Mouse (Mus musculus): ENCODE results near the gene Pmm1. TPM values are rescaled to one million over a fixed set of nuclear protein-coding genes. Genes with fewer than 3 reads are reported as not detected.
A peak's percentile ranks its signal among the peaks of the same experiment; 100 is the strongest.

The Pmm1 gene
- total and polyA plus RNA-seq, 2 experiments from 2014 or later, result 142 to 164 TPM

GRCm38 (mm10) chr15:81932951-81933470, 27.7 kb downstream of the Pmm1 start:
- Histone ChIP-seq H3K4me3 (ENCODE audit: low read length) (no peak overlapping the region), H3K4me2 (ENCODE audit: low read depth, low read length) (peak overlapping the region; percentile 7; the same call in 1 of the 2 replicates), H3K9me3 (ENCODE audit: low read length) (no peaks in the 10 kb centered on the region), H3K27me3 (ENCODE audit: insufficient read depth, low read length) (no peaks in the 10 kb centered on the region), H3K36me3 (ENCODE audit: insufficient read depth, low read length) (no peaks in the 10 kb centered on the region), H3K9ac (replicated peaks; ENCODE audit: low read length) (no peak overlapping the region), H3K27ac (peak overlapping the region; percentile 15; the same call in 1 of the 2 replicates), H3K4me1 (ENCODE audit: insufficient read depth, low read length) (peaks cover 15% of the 10 kb centered on the region)
- no peak for TF ChIP-seq CTCF (IDR thresholded peaks at IDR 0.05; ENCODE audit: low read depth)
- DNase-seq (ENCODE audit: low spot score), result no peak
- ATAC-seq, result no peak
- WGBS, result 21% methylated on average over 12 of the region's 12 CpGs

DNA sequence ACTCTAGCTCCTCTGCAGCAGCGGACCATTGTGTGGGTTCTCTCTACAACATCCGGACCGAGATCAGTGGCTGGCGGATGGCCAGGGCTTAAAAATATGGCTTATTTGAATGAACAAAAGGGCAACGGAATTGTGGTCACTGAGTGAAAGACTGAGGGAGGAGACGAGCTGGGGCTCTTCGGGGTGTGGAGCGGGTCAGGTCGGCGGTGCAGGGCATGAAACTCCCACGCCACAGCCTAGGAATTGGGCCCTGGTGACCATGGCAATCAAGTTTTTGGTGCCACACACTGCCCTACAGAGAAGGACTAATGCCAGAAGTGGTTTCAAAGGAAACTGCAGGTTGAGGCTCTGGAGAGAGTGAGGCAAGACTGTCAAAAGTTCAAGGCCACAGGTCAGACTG, 32.5 kb downstream of the Pmm1 start:
- Histone ChIP-seq H3K4me2 (ENCODE audit: low read depth, low read length) (no peak overlapping the region), H3K27me3 (ENCODE audit: insufficient read depth, low read length) (no peaks in the 10 kb centered on the region), H3K4me3 (ENCODE audit: low read length) (no peak overlapping the region), H3K9me3 (ENCODE audit: low read length) (no peaks in the 10 kb centered on the region), H3K36me3 (ENCODE audit: insufficient read depth, low read length) (no peaks in the 10 kb centered on the region), H3K4me1 (ENCODE audit: insufficient read depth, low read length) (peaks cover 16% of the 10 kb centered on the region), H3K9ac (replicated peaks; ENCODE audit: low read length) (no peak overlapping the region), H3K27ac (peak overlapping the region; percentile 80)
- ATAC-seq (no peak), DNase-seq (ENCODE audit: low spot score) (peak; percentile 75)
- WGBS, result 28% methylated on average over 11 of the region's 11 CpGs
- TF ChIP-seq CTCF (IDR thresholded peaks at IDR 0.05; ENCODE audit: low read depth), result no peak

GRCm38 (mm10) chr15:81927741-81928140, 33.0 kb downstream of the Pmm1 start:
- peak; percentile 59 for DNase-seq (ENCODE audit: low spot score)

GRCm38 (mm10) chr15:81926446-81926822, 34.3 kb downstream of the Pmm1 start:
- WGBS, result 26% methylated on average over 9 of the region's 9 CpGs
- no peak for TF ChIP-seq CTCF (IDR thresholded peaks at IDR 0.05; ENCODE audit: low read depth)
- Histone ChIP-seq H3K9me3 (ENCODE audit: low read length) (no peaks in the 10 kb centered on the region), H3K4me1 (ENCODE audit: insufficient read depth, low read length) (peaks cover 12% of the 10 kb centered on the region), H3K4me2 (ENCODE audit: low read depth, low read length) (peak overlapping the region; percentile 84), H3K4me3 (ENCODE audit: low read length) (peak overlapping the region; percentile 68), H3K27me3 (ENCODE audit: insufficient read depth, low read length) (no peaks in the 10 kb centered on the region), H3K36me3 (ENCODE audit: insufficient read depth, low read length) (no peaks in the 10 kb centered on the region), H3K27ac (peak overlapping the region; percentile 80), H3K9ac (replicated peaks; ENCODE audit: low read length) (no peak overlapping the region)
- DNase-seq (ENCODE audit: low spot score) (no peak), ATAC-seq (no peak)

More at GRCm38 (mm10) chr15:81927741-81928140, 33.0 kb downstream of the Pmm1 start:
- H3K27me3 ChIP-seq (ENCODE audit: insufficient read depth, low read length), result no peaks in the 10 kb centered on the region
- ATAC-seq, result no peak
- peaks cover 14% of the 10 kb centered on the region for H3K4me1 ChIP-seq (ENCODE audit: insufficient read depth, low read length)
- no peak overlapping the region for H3K4me3 ChIP-seq (ENCODE audit: low read length)
- no peaks in the 10 kb centered on the region for H3K9me3 ChIP-seq (ENCODE audit: low read length)
- H3K4me2 ChIP-seq (ENCODE audit: low read depth, low read length), result no peak overlapping the region
- H3K27ac ChIP-seq, result peak overlapping the region; percentile 80
- WGBS, result 37% methylated on average over 4 of the region's 4 CpGs
- no peak overlapping the region for H3K9ac ChIP-seq (replicated peaks; ENCODE audit: low read length)
- no peak for TF ChIP-seq CTCF (IDR thresholded peaks at IDR 0.05; ENCODE audit: low read depth)
- H3K36me3 ChIP-seq (ENCODE audit: insufficient read depth, low read length), result no peaks in the 10 kb centered on the region

- WGBS, result under 1% methylated on average over 53 of the region's 54 CpGs
These were observed 34.8 kb downstream of the Pmm1 start, which contains the start of gene Polr3h for GRCm38 (mm10) chr15:81925760-81926445. Gene Polr3h, minus strand, starts transcription at chr15:81926240.

DNA sequence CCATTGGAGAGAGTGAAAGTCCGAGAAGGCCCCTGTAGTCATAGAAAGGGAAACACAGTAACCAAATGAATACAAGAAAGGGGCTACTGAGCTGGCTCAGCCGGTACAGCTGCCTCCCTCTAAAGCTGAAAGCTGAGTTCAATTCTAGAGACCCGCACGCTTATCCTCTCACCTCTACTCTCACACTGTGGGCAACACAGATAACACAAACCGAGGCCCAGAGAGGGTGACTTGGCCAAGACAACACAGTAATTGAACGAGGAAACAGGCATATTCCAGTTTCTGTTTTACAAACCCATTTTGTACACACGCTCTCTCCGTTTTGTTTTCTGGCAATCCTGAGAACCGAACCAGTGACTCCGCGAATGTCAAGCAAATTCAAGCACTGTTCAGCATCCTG, 35.8 kb downstream of the Pmm1 start:
- Histone ChIP-seq H3K4me2 (ENCODE audit: low read depth, low read length) (peak overlapping the region; percentile 84), H3K27ac (peak overlapping the region; percentile 88; the same call in 1 of the 2 replicates), H3K9ac (replicated peaks; ENCODE audit: low read length) (peak overlapping the region; percentile 68; the same call in 1 of the 2 replicates), H3K4me1 (ENCODE audit: insufficient read depth, low read length) (peaks cover 12% of the 10 kb centered on the region), H3K4me3 (ENCODE audit: low read length) (peak overlapping the region; percentile 68), H3K27me3 (ENCODE audit: insufficient read depth, low read length) (no peaks in the 10 kb centered on the region), H3K36me3 (ENCODE audit: insufficient read depth, low read length) (no peaks in the 10 kb centered on the region), H3K9me3 (ENCODE audit: low read length) (no peaks in the 10 kb centered on the region)
- WGBS, result 76% methylated on average over 11 of the region's 11 CpGs
- DNase-seq (ENCODE audit: low spot score), result no peak
- no peak for ATAC-seq
- no peak for TF ChIP-seq CTCF (IDR thresholded peaks at IDR 0.05; ENCODE audit: low read depth)

More at GRCm38 (mm10) chr15:81925760-81926445, 34.8 kb downstream of the Pmm1 start, which contains the start of gene Polr3h:
- Histone ChIP-seq H3K4me3 (ENCODE audit: low read length) (peak within 1 kb of the TSS; percentile 68), H3K27me3 (ENCODE audit: insufficient read depth, low read length) (no peaks in the 10 kb centered on the region), H3K9me3 (ENCODE audit: low read length) (no peaks in the 10 kb centered on the region), H3K4me1 (ENCODE audit: insufficient read depth, low read length) (peaks cover 12% of the 10 kb centered on the region), H3K27ac (peak within 1 kb of the TSS; percentile 88), H3K9ac (replicated peaks; ENCODE audit: low read length) (peak within 1 kb of the TSS; percentile 68), H3K4me2 (ENCODE audit: low read depth, low read length) (peak within 1 kb of the TSS; percentile 84), H3K36me3 (ENCODE audit: insufficient read depth, low read length) (no peaks in the 10 kb centered on the region)
- ATAC-seq, result peak; percentile 96
- no peak for TF ChIP-seq CTCF (IDR thresholded peaks at IDR 0.05; ENCODE audit: low read depth)
- DNase-seq (ENCODE audit: low spot score), result peak; percentile 99

GRCm38 (mm10) chr15:81921255-81921654, 39.5 kb downstream of the Pmm1 start:
- DNase-seq (ENCODE audit: low spot score) (peak; percentile 46), ATAC-seq (peak; percentile 1; the same call in 1 of the 2 replicates)
- no peaks in the 10 kb centered on the region for H3K9me3 ChIP-seq (ENCODE audit: low read length)
- H3K9ac ChIP-seq (replicated peaks; ENCODE audit: low read length), result no peak overlapping the region
- no peak for TF ChIP-seq CTCF (IDR thresholded peaks at IDR 0.05; ENCODE audit: low read depth)
- H3K4me3 ChIP-seq (ENCODE audit: low read length), result no peak overlapping the region
- 53% methylated on average over 5 of the region's 5 CpGs for WGBS
- no peaks in the 10 kb centered on the region for H3K27me3 ChIP-seq (ENCODE audit: insufficient read depth, low read length)
- H3K36me3 ChIP-seq (ENCODE audit: insufficient read depth, low read length), result peaks cover 8% of the 10 kb centered on the region
- H3K27ac ChIP-seq, result peak overlapping the region; percentile 74
- H3K4me2 ChIP-seq (ENCODE audit: low read depth, low read length), result no peak overlapping the region
- H3K4me1 ChIP-seq (ENCODE audit: insufficient read depth, low read length), result peaks cover 15% of the 10 kb centered on the region
